Mouse (Mus musculus): ENCODE results near the gene Gmpr. TPM values are rescaled to one million over a fixed set of nuclear protein-coding genes. Genes with fewer than 3 reads are reported as not detected.

The Gmpr gene
- polyA plus RNA-seq, 1 experiment = 5.7 TPM

DNA sequence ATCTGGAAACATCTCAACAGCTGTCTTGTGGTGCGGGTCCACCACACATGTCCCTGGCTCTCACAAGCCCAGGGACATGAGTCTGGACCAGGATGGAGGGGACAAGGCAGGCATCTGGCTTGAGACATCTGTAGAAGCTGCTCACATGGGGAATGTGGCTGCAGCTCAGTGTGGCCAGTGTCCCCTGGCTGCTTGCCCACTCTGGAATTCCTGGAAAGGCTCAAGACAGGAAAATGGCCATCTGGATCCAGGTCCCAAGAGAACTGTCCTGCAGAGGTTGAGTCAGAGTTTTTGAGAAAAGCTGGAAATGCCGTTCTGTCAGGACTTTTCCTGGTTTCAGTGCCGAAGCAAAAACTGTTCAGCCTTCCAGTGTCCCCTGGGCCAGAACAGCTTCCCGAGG, 68.9 kb downstream of the Gmpr start:
- H3K4me1 ChIP-seq (ENCODE audit: control insufficient read depth, insufficient read depth, insufficient read length) = no peaks in the 10 kb centered on the region
- H3K36me3 ChIP-seq (ENCODE audit: control insufficient read depth, insufficient read depth, low read length) = no peaks in the 10 kb centered on the region
- H3K4me3 ChIP-seq (ENCODE audit: extremely low read depth, insufficient read depth, insufficient read length) = no peak overlapping the region
- no peaks in the 10 kb centered on the region for H3K27me3 ChIP-seq (ENCODE audit: control insufficient read depth, insufficient read depth, low read length)
- DNase-seq (ENCODE audit: low read depth in 1 of 2, low spot score in 2 of 2) = no peak
- no peak for TF ChIP-seq CTCF (IDR thresholded peaks at IDR 0.05; ENCODE audit: extremely low read depth, insufficient read depth, insufficient read length, insufficient replicate concordance)
- TF ChIP-seq POLR2A (IDR thresholded peaks at IDR 0.05; ENCODE audit: low read depth, low read length) = no peak
- 80% methylated on average over 4 of the region's 4 CpGs for WGBS
- H3K27ac ChIP-seq (ENCODE audit: insufficient read depth, low read length) = no peak overlapping the region

DNA sequence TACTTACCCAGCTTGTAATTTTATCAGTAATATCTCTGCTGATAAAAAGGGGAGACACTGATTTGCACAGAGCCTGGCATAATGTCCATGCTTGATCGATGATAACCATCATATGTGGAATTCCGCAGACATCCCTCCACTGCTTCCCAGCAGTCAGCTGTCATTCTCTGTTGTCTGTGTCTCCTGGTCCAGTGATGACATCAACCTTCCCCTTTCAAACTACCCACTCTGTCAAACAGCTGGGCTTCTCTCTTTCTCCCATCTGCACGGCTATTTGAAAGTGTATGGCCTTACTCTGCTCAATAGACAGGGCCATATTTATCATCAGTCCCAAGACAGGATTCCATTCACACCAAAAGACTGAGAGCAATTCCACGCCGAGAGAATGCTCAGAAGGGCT, 70.1 kb downstream of the Gmpr start:
- TF ChIP-seq CTCF (IDR thresholded peaks at IDR 0.05; ENCODE audit: extremely low read depth, insufficient read depth, insufficient read length, insufficient replicate concordance) = no peak
- TF ChIP-seq POLR2A (IDR thresholded peaks at IDR 0.05; ENCODE audit: low read depth, low read length) = no peak
- H3K27ac ChIP-seq (ENCODE audit: insufficient read depth, low read length) = no peak overlapping the region
- no peaks in the 10 kb centered on the region for H3K36me3 ChIP-seq (ENCODE audit: control insufficient read depth, insufficient read depth, low read length)
- no peaks in the 10 kb centered on the region for H3K27me3 ChIP-seq (ENCODE audit: control insufficient read depth, insufficient read depth, low read length)
- no peak overlapping the region for H3K4me3 ChIP-seq (ENCODE audit: extremely low read depth, insufficient read depth, insufficient read length)
- H3K4me1 ChIP-seq (ENCODE audit: control insufficient read depth, insufficient read depth, insufficient read length) = no peaks in the 10 kb centered on the region
- no peak for DNase-seq (ENCODE audit: low read depth in 1 of 2, low spot score in 2 of 2)
- WGBS = 89% methylated on average over 5 of the region's 5 CpGs

DNA sequence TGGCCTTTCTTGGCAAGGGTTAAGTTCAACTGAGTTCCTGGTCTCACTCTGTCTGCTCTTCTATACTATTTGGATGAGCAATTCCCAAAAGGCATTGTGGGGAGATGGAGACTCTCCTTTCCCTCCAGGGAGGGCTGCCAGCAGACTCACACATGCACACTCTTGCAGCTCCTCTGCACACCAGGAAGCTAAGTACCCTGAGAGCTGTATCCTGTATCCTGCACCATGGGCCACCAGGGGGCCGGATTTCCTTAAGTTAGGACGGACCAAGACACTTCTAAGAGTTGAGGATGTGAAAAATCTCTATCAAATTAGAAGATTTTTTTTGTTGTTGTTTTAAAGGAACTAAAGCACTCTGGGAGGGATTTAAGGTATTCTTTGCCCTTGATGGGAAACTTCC, 70.5 kb downstream of the Gmpr start:
- H3K27me3 ChIP-seq (ENCODE audit: control insufficient read depth, insufficient read depth, low read length) = no peaks in the 10 kb centered on the region
- H3K4me1 ChIP-seq (ENCODE audit: control insufficient read depth, insufficient read depth, insufficient read length) = no peaks in the 10 kb centered on the region
- no peak overlapping the region for H3K4me3 ChIP-seq (ENCODE audit: extremely low read depth, insufficient read depth, insufficient read length)
- H3K27ac ChIP-seq (ENCODE audit: insufficient read depth, low read length) = no peak overlapping the region
- TF ChIP-seq POLR2A (IDR thresholded peaks at IDR 0.05; ENCODE audit: low read depth, low read length) (no peak), CTCF (IDR thresholded peaks at IDR 0.05; ENCODE audit: extremely low read depth, insufficient read depth, insufficient read length, insufficient replicate concordance) (no peak)
- H3K36me3 ChIP-seq (ENCODE audit: control insufficient read depth, insufficient read depth, low read length) = no peaks in the 10 kb centered on the region
- 37% methylated on average over 2 of the region's 2 CpGs for WGBS
- DNase-seq (ENCODE audit: low read depth in 1 of 2, low spot score in 2 of 2) = no peak

DNA sequence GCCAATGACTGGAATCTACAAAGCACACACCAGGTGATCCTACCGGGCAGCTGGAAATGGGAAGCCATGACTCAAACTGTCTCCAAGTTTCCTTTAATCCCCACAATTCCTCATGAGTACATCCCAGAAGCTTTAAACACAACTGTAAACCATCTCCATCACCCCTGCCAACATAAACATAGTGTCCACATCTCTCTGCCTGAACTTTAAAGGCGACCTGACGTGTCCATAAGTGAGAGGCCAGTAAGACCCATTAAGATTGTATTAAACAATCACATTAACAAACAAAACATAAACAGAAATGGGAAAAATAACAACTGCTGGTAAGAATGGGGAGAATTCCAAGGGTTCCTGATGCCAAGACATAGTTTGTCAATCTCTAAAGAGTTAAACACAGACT, 72.5 kb downstream of the Gmpr start:
- DNase-seq (ENCODE audit: low read depth in 1 of 2, low spot score in 2 of 2) = no peak
- TF ChIP-seq CTCF (IDR thresholded peaks at IDR 0.05; ENCODE audit: extremely low read depth, insufficient read depth, insufficient read length, insufficient replicate concordance) (no peak), POLR2A (IDR thresholded peaks at IDR 0.05; ENCODE audit: low read depth, low read length) (no peak)
- Histone ChIP-seq H3K27me3 (ENCODE audit: control insufficient read depth, insufficient read depth, low read length) (no peaks in the 10 kb centered on the region), H3K4me1 (ENCODE audit: control insufficient read depth, insufficient read depth, insufficient read length) (no peaks in the 10 kb centered on the region), H3K36me3 (ENCODE audit: control insufficient read depth, insufficient read depth, low read length) (no peaks in the 10 kb centered on the region), H3K4me3 (ENCODE audit: extremely low read depth, insufficient read depth, insufficient read length) (no peak overlapping the region), H3K27ac (ENCODE audit: insufficient read depth, low read length) (no peak overlapping the region)
- 95% methylated on average over 3 of the region's 3 CpGs for WGBS

DNA sequence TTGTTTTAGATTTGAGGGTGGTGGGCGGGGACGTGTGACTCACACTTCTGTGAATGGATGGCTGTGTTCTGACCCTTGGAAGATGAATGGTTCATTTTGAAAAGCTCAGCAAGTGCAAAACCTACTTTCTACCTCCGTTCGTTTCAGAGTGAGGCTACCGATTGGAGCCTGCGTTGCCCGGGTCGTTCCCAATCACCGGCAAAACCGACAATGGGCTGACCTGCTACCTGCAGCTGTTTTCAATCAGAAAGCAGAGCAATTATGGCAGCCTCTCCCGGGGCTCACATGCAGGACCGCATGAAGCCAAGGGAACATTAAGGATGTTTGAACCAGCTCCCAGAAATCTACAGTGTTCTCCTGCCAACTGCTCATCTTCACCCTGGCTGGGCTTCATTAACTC, 75.0 kb downstream of the Gmpr start:
- no peak for DNase-seq (ENCODE audit: low read depth in 1 of 2, low spot score in 2 of 2)
- 92% methylated on average over 12 of the region's 12 CpGs for WGBS
- no peak for TF ChIP-seq CTCF (IDR thresholded peaks at IDR 0.05; ENCODE audit: extremely low read depth, insufficient read depth, insufficient read length, insufficient replicate concordance)
- TF ChIP-seq POLR2A (IDR thresholded peaks at IDR 0.05; ENCODE audit: low read depth, low read length) = no peak
- H3K27ac ChIP-seq (ENCODE audit: insufficient read depth, low read length) = no peak overlapping the region
- H3K36me3 ChIP-seq (ENCODE audit: control insufficient read depth, insufficient read depth, low read length) = no peaks in the 10 kb centered on the region
- no peak overlapping the region for H3K4me3 ChIP-seq (ENCODE audit: extremely low read depth, insufficient read depth, insufficient read length)
- no peaks in the 10 kb centered on the region for H3K27me3 ChIP-seq (ENCODE audit: control insufficient read depth, insufficient read depth, low read length)
- H3K4me1 ChIP-seq (ENCODE audit: control insufficient read depth, insufficient read depth, insufficient read length) = no peaks in the 10 kb centered on the region; the same call in 1 of the 2 replicates

DNA sequence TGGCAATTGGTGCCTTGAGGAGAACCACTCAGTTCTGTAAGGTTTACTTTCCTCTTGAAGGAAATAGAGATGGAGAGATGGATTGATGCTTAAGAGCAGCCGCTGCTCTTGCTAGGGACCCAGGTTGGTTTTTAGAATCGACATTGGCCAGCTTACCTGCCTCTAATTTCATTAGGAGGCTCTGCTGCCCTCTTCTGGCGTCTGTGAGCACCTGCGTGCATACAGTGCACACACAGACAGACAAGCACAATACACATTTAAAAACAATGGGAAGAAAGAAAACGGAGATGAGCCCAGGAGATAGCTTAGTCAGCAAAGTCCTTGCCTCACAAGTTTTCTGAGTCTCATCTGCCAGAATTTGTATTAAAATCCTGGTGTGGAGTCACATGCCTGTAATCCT, 75.8 kb downstream of the Gmpr start:
- Histone ChIP-seq H3K36me3 (ENCODE audit: control insufficient read depth, insufficient read depth, low read length) (no peaks in the 10 kb centered on the region), H3K27ac (ENCODE audit: insufficient read depth, low read length) (no peak overlapping the region), H3K27me3 (ENCODE audit: control insufficient read depth, insufficient read depth, low read length) (no peaks in the 10 kb centered on the region), H3K4me1 (ENCODE audit: control insufficient read depth, insufficient read depth, insufficient read length) (no peaks in the 10 kb centered on the region; the same call in 1 of the 2 replicates), H3K4me3 (ENCODE audit: extremely low read depth, insufficient read depth, insufficient read length) (no peak overlapping the region)
- WGBS = 90% methylated on average over 5 of the region's 5 CpGs
- DNase-seq (ENCODE audit: low read depth in 1 of 2, low spot score in 2 of 2) = no peak
- no peak for TF ChIP-seq POLR2A (IDR thresholded peaks at IDR 0.05; ENCODE audit: low read depth, low read length)
- TF ChIP-seq CTCF (IDR thresholded peaks at IDR 0.05; ENCODE audit: extremely low read depth, insufficient read depth, insufficient read length, insufficient replicate concordance) = no peak

DNA sequence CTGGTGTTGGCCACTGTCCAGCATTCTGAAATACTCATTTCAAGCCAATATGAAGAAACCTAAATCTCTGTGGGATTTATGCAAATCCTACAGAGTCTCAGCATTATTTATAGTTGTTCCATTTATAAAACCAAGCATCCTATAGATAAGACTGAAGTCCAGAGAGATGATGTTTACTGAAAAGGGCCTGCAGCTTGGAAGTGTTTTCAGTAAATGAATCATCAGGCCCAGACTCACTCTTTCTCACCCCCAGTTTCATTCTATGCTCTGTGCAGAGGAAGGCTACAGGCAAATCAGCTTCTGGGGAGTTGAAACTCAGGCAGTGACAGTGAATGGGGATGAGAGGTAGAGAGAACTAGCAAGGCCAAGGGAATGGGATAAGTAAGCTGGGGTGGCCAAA, 83.7 kb downstream of the Gmpr start:
- Histone ChIP-seq H3K27me3 (ENCODE audit: control insufficient read depth, insufficient read depth, low read length) (no peaks in the 10 kb centered on the region), H3K36me3 (ENCODE audit: control insufficient read depth, insufficient read depth, low read length) (no peaks in the 10 kb centered on the region), H3K4me3 (ENCODE audit: extremely low read depth, insufficient read depth, insufficient read length) (no peak overlapping the region), H3K27ac (ENCODE audit: insufficient read depth, low read length) (no peak overlapping the region), H3K4me1 (ENCODE audit: control insufficient read depth, insufficient read depth, insufficient read length) (no peaks in the 10 kb centered on the region; the same call in 1 of the 2 replicates)
- no peak for DNase-seq (ENCODE audit: low read depth in 1 of 2, low spot score in 2 of 2)
- TF ChIP-seq CTCF (IDR thresholded peaks at IDR 0.05; ENCODE audit: extremely low read depth, insufficient read depth, insufficient read length, insufficient replicate concordance) (no peak), POLR2A (IDR thresholded peaks at IDR 0.05; ENCODE audit: low read depth, low read length) (no peak)
